Mouse (Mus musculus) urinary bladder, postnatal 36 days (tissue): Measurements from ENCODE around the gene Dcaf5.

Experiments used
- DNase-seq, 2 experiments: peaks; one replicate each; pipeline ENCODE4 v3.0.0; 2022; ENCODE audit warnings: low spot score in 2 of 2, mixed read lengths in 1 of 2

The Dcaf5 gene

GRCm38 (mm10) chr12:80340936-80341335 is 95.5 kb downstream of the Dcaf5 start:
- no peak for DNase-seq

DNA sequence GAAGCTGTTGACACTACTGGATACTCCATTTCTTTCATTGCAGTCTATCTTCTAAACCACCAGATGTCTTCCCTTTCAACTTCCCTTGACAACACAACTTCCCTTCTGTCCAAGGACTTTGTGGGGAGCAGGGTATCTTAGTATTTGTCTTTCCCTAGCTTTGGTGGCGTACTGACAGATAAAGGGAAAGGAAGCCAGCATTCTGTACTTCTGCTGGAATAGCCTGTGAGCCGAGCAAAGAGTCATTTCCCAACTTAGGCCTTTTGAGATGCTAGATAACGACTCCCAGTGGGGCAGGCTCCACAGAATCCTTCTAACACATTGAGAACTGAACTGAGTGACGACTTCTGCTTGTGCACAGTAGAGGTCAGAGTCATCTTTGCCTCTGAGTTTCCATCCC is 102.2 kb downstream of the Dcaf5 start:
- DNase-seq, result no peak

DNA sequence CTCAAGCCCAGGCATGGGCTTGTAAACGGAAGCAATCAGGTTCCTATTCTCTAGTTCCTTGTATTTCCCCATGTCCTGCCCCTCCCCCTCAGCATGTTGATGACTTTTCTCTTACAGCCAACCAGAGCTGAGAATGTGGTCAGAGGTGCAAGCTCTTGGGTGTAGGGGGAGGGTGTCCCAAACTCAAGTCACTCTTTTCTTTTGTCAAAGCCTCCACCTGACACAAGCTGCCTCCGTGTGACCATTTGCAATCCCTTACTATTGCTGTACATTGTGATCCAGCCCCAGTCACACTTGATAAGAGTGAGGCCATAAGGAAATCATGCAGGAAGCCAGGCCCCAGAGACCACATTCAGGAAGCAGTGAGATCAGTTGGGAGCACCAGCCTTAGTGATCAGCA is 104.8 kb downstream of the Dcaf5 start:
- no peak for DNase-seq

DNA sequence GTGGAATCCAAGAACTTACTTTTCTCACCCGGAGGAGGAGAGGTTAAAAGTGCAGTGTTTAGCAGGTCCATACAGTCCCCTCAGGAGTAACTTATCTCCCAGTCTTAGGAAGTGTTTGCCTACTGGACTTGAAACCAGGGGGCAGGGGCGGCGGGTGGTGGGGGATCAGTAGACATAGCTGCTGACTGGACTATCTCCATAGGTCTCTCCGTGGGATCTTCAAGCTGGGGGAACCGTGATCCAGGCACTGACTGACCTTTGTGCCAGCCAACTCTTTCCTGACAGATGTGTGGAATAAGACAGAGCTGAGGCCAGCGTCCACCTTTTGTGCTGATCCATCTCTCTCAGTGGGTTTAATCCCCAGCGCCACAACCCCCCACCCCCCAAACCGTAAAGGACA is 105.6 kb downstream of the Dcaf5 start:
- no peak for DNase-seq

DNA sequence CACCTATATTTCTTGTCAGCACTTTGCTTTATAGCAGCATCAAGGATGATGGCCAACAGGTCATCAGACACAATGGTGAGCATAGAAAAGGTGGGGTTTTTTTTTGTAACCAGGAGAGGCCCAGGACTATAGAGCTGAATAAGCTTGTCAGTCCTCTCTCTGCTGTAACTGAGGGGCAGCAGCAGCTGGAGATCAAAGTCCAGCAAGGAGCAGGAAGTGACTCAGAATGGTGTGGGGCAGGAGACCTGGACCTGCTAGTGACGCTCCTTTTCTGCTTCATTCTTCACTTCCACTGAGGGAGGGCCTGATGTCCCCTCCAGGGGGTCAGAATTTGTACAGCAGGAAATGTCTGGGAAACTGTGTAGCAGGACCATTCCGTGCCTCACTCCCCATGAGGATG is 106.8 kb downstream of the Dcaf5 start:
- no peak for DNase-seq

GRCm38 (mm10) chr12:80326047-80326446 is 110.4 kb downstream of the Dcaf5 start:
- DNase-seq, result no peak

- DNase-seq, result no peak
Measured at GRCm38 (mm10) chr12:80324785-80325131, 111.6 kb downstream of the Dcaf5 start.

DNA sequence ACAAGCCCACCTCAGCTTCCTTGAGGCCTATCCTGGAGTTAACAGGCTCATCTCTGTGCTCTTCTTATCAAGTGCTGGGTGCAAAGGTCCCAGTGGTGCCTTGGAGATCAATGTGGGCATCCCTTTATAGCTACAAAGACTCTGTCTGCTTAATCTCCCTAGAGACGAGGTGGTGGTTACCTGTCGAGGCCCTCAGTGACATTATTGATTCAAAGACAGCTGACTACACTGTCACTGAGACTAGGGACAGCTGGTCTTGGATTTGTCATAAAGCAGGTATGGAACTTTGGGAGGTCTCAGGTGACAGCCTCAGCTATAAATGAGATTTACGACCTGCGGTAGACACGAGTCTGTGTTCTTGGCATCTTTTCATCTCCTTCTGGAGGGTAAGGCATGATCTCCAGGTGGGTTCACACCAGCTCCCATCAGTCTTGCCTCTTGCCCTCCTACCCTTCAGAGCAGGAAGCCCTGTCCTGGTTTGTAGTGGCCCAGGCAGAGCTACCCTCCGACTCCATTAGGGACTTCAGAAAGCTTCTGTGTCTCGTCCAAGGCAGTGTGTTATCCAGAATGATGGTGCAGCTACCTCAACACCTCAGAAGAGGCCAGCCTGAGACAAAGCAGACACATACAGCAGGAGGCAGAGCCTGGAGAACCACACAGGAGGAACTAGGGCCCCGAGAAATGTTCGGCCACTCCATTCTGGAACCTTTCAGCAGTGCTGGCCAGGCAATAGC is 112.2 kb downstream of the Dcaf5 start:
- DNase-seq, result no peak

DNA sequence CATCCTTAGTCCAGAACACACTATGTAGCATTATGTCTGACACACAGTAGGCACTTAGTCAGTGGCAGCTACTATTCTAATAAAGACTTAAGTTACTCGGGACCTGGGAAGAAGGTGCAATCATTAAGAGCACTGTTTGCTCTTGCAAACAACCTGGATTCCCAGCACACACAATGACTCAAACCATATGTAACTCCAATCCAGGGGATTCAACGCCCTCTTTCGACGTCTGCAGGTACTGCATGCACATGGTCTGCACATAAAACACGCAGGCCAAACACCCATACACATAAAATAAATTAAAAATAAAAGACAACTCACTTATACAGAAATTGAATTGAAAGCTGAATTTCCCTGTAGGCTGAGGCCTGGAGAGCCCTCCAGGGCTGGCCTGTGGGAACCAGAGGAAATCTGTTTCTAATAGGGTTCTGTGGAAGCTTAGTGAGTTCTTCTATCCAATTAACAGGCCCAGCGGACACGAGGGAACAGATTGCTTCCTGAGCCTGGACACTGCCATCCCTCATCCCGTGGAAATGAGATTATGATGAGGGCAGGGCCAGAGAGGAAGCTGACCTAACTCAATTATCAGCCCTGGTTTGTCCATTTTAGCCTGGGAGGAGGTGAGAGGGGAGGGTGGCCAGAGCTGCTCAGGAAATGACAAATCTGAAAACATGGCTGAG is 112.9 kb downstream of the Dcaf5 start:
- DNase-seq, result no peak

GRCm38 (mm10) chr12:80322494-80322893 is 113.9 kb downstream of the Dcaf5 start:
- DNase-seq, result no peak

GRCm38 (mm10) chr12:80319062-80319461 is 117.3 kb downstream of the Dcaf5 start:
- DNase-seq, result no peak

DNA sequence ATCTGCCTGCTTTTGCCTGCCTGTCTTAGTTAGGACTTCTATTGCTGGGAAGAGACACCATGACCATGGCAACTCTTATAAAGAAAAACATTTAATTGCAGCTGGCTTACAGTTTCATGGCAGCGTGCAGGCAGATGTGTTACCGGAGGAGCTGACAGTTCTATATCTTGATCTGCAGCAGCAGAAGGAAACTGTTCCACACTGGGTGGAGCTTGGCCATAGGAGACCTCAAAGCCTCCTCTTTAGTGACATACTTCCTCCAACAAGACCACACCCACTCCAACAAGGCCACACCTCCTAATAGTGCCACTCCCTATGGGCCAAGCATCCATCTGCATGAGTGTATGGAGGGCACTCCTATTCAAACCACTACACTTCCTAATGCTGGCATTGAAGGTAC is 121.1 kb downstream of the Dcaf5 start:
- DNase-seq, result no peak

DNA sequence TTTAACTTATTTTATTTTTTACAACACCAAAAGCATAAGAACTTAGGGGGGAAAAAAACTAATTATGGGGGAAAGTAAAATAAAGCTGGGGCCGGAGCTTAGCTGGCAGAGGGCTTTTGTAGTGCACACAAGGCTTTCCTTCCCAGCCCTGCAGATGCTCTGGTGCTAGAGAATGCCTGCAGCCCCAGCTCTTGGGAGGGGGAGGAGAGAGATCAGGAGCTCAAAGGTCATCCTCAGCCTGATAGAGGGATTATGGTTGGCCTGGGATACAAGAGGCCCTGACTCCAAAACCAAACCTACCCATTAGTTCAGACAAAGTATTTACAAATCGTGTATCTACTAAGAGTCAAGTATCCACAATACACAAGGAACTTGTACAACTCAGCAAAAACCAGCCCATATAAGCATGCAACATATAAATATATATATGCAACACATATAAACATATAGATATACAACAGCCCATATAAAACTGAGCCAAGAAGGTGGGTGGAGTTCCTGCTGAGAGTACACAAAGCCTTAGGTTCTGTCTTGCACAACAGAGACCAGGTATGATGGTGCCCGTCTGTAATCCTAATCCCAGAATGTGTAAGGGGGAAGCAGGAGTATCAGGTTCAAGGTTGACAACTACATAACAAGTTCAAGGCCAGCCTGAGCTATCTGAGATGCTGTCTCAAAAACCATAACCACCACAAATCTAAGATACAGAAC is 124.3 kb downstream of the Dcaf5 start:
- DNase-seq, result no peak

DNA sequence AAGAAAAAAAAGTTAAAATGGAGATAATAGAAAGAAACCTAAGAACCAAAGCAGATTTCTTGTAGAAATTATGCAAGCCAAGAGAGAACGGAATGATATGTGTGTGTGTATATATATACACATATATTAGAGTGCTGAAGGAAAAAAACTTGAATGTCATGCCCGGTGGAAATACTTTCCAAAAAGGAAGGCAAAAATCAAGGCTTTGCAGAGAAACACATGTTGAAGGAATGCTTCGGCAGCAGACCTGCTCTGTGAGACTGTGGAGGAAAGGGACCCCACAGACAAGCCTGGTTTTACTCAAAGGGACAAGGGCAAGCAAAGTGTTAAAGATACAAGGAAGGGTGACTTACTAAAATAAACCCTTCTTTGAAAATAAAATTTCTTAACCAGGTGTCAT is 128.8 kb downstream of the Dcaf5 start:
- DNase-seq, result no peak

GRCm38 (mm10) chr12:80304518-80304917 is 131.9 kb downstream of the Dcaf5 start:
- no peak for DNase-seq

DNA sequence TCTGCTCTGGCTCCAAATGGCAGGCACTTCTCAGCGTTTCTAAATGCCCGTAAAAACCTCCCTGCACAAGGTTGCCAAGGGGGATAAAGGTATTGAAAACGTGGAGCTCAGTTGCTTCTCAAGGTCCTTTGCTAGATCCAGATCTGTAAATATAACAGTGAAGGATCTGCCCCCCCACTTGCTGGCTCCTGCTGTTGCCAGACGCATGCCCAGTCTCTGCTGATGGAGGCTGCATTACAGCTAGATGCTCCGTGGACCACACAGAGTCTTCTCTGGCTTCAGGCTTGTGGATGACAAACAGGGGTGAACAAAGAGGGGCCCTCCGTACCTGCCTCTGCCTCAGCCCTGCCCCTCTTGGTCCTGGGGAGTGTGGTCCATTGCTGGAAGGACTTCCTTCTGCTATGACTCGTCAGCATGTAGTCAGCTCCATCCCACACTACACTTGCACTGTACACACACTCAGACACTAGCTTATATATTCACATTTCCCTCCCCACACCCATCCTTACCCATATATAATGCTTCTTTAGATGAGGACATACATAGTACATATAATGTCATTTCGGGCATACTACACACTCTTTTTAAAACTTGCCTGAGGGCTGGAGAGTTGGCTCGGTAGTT is 135.5 kb downstream of the Dcaf5 start:
- no peak for DNase-seq

GRCm38 (mm10) chr12:80298714-80299113 is 137.7 kb downstream of the Dcaf5 start:
- DNase-seq, result no peak

GRCm38 (mm10) chr12:80291895-80292435 is 144.4 kb downstream of the Dcaf5 start:
- DNase-seq, result no peak

DNA sequence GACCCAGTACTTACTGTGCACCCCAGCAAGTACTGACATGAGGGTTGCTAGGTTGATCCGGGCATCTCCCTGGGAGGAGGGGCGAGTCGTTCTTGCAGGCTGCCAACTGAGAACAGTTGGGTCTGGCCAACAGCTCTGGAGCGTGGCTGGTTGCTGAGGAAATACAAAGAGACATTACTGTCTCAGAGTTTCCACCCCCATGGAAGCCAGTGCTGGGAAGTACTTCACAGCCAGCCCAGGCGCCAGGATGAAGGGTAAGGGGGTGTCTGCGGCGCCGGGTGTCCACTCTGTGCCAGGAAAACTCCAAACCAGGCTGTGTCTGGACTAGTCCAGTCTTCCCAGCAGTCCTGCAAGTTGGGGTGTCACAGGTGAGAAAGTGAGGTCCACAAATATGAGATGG is 145.4 kb downstream of the Dcaf5 start:
- DNase-seq, result no peak

GRCm38 (mm10) chr12:80290483-80290882 is 145.9 kb downstream of the Dcaf5 start:
- no peak for DNase-seq

DNA sequence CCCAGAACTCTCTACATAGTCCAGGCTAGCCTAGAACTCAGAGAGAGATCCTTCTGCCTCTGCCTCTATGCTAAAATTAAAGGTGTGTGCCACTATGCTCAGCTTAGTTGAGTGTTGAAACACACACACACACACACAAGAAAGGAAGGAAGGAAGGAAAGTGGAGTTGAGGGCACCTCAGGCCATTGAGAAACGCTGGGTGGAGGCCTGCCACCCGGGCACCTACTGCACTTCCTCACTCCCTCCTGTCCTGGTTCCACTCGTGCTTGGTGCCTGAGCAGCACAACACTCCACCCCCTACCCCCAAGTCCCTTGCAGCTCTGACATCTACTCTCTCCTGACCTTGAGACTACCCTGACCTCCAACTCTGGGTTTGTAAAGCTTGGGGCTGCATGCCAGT is 146.7 kb downstream of the Dcaf5 start:
- DNase-seq, result no peak

DNA sequence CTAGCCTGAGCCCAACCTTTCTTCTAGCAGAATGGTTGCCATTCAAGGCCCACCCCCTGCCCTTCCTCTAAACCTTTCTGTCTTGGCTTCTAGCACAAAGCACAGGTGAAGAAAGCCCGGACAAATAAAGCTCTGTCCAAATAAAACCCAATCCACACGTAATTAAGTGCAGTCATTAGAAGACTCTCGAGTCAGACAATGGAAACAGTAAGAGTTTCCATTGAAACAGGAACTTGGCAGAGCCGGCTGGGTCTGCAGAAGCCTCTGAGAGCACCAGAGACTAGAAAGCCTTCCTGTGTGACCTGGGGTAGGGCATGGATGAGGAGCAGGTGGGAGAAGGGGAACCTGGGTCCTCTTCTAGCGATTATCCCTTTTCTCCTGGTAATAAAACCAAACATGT is 150.5 kb downstream of the Dcaf5 start:
- DNase-seq, result no peak
